Mouse (Mus musculus): Measurements from ENCODE around the gene Rhov.

DNA sequence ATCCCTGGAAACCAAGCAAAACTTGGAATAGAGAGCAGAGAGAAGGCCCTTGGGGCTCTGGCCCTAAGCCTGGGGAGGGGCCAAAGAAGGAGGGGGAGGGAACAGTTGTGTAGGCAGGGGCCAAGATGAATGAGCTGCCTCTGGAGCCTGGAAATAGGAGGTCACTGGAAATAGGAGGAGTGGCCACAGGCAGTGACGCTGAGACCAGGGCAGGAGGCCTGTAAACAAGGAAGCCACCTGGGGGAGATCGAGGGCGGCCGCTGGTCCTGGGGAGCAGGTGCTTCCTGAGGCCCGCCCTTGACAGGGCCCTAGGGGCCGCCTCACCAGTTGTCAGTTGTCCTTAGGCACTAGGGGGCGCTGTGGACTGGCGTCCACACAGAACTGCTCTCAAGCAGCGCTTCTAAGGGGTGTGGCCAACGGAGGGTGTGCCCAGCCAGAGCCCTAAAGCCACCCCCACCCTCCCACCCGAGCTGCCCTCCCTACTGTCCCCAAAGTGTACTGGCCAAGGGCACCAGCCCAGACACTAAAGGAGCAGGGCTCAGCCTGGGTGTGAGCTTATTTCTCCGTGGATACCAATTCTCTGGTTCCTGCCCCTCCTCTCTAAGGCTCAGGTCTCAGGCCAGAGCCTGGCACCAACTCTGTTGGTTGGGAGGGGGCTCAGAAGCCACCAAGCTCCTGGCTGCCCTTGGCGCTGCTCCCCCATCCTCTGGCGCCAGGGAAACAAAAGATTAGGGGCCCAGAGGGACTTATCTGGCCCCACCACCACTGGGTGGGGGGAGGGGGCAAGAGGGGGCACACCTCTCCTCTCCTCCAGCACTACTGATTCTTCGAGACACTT is 29.1 kb upstream of the Rhov start:
- no peak for TF ChIP-seq ZNF384 (IDR thresholded peaks at IDR 0.05; ENCODE audit: low read depth, low read length)
- TF ChIP-seq CHD2 (IDR thresholded peaks at IDR 0.05; ENCODE audit: low read depth, low read length) = no peak
- no peak for TF ChIP-seq MAFK (IDR thresholded peaks at IDR 0.05; ENCODE audit: insufficient read depth, low read depth, low read length)
- 0 out of 2 replicates have a peak, but pooled peaks have one; percentile 50 for TF ChIP-seq ZC3H11A (IDR thresholded peaks at IDR 0.05; ENCODE audit: borderline replicate concordance, low read depth, low read length)
- peak; percentile 42; the same call in 1 of the 2 replicates for TF ChIP-seq HCFC1 (IDR thresholded peaks at IDR 0.05; ENCODE audit: borderline replicate concordance, insufficient read depth, low read length)

Measured in ES-E14 (cell line).